Mouse (Mus musculus) lung, adult 2 months (tissue): ENCODE data around the gene Arrdc3.

Experiments
- CTCF ChIP-seq: fragments of 200-500 bp; IDR thresholded peaks from 2 replicates; pipeline ENCODE4 v1.5.1; 2011; ENCODE audit warnings: mild to moderate bottlenecking, low read length, control low read depth; ENCODE audit not compliant: insufficient read depth
- POLR2A ChIP-seq: fragments of 200-500 bp; IDR thresholded peaks from 2 replicates; pipeline ENCODE4 v1.6.1; 2011; ENCODE audit warnings: low read depth, mild to moderate bottlenecking, control low read depth, low read length, borderline replicate concordance; ENCODE audit errors: extremely low read depth

DNA sequence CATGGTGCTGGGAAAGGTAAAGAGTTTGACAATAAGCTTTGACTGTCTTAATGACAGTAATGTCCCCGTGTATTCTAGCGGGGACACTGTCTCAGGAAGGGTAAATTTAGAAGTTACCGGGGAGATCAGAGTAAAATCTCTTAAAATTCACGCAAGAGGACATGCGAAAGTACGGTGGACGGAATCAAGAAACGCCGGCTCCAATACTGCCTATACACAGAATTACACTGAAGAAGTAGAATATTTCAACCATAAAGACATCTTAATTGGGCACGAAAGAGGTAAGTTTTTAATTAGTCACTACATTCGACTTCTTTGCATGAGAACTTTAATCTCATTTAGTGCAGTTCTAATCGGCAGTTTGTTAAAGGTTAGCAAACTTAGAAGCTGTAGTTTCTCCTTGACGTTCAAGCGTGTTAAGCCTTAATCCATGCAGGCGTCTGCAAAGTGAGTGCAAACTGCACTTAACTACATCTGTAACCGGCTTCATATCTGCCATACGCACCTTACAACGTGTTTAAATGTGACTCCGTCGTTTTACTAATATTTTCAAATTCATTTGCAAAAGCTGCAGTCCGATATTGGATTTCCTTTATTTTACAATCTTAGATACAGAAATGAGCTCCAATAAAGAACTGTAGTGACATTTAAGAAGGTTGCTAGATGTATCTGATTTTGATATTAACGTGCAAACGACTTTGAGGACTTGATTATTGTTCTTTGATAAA lies 629 bp downstream of the Arrdc3 start:
- TF ChIP-seq CTCF: no peak
- TF ChIP-seq POLR2A: 0 out of 2 replicates have a peak, but pooled peaks have one; percentile 17
